In genomic region chr1:66252333-66252724, GRCm38 (mm10) we compare ENCODE assay signal across 12 mouse cellular contexts.
DNase-seq lines count a peak whose midpoint lies in the region; ATAC-seq and TF ChIP-seq lines count a peak whose summit lies in the region.
"Had no signal": no experiment of that assay in that cellular context is flagged by ENCODE, and none has a peak within 500 bp of the region (broad histone marks: within the 10 kb centered on the region; RNA-seq: fewer than 3 reads in every experiment).

No protein-coding gene starts in this region.

- WGBS in lung, embryonic 15.5 days: 58% methylated on average over 8 of the region's 8 CpGs
- WGBS in lung, adult 2 months: 76% methylated on average over 8 of the region's 8 CpGs
- 49% methylated on average over 8 of the region's 8 CpGs for WGBS in intestine, embryonic 15.5 days
- WGBS in liver, embryonic 15.5 days (ENCODE audit: insufficient replicate concordance): 66% methylated on average over 8 of the region's 8 CpGs
- 38% methylated on average over 8 of the region's 8 CpGs for WGBS in stomach, embryonic 16.5 days
- WGBS in heart, embryonic 10.5 days: 85% methylated on average over 8 of the region's 8 CpGs

- no peak overlapping the region for H3K4me3 ChIP-seq in lung, embryonic 15.5 days
- no peak overlapping the region for H3K4me3 ChIP-seq in lung, adult 2 months (replicated peaks; ENCODE audit: extremely low read depth, low read depth, low read length)
- H3K4me3 ChIP-seq in intestine, embryonic 15.5 days (replicated peaks): no peak overlapping the region
- H3K4me3 ChIP-seq in liver, embryonic 15.5 days (replicated peaks): no peak overlapping the region
- H3K4me3 ChIP-seq in stomach, embryonic 16.5 days (replicated peaks; ENCODE audit: low read length): peak overlapping the region; percentile 5; the same call in 1 of the 2 replicates
- no peak overlapping the region for H3K4me3 ChIP-seq in heart, embryonic 10.5 days
- H3K4me3 ChIP-seq: embryonic facial prominence, embryonic 15.5 days had no signal

- no peak overlapping the region for H3K4me2 ChIP-seq in lung, embryonic 15.5 days
- H3K4me2 ChIP-seq in intestine, embryonic 15.5 days (replicated peaks): no peak overlapping the region
- peak overlapping the region; percentile 10; the same call in 1 of the 2 replicates for H3K4me2 ChIP-seq in liver, embryonic 15.5 days
- H3K4me2 ChIP-seq in stomach, embryonic 16.5 days (ENCODE audit: low read depth, low read length): peak overlapping the region; percentile 27
- H3K4me2 ChIP-seq: embryonic facial prominence, embryonic 15.5 days; heart, embryonic 11.5 days had no signal

- TF ChIP-seq CTCF in lung, adult 2 months (IDR thresholded peaks at IDR 0.05; ENCODE audit: insufficient read depth, low read length): no peak

- H3K27me3 ChIP-seq in lung, embryonic 15.5 days: no peaks in the 10 kb centered on the region
- H3K27me3 ChIP-seq in intestine, embryonic 15.5 days (replicated peaks): no peaks in the 10 kb centered on the region
- no peaks in the 10 kb centered on the region for H3K27me3 ChIP-seq in liver, embryonic 15.5 days
- no peaks in the 10 kb centered on the region for H3K27me3 ChIP-seq in stomach, embryonic 16.5 days (ENCODE audit: control insufficient read depth, insufficient read depth, low read length)
- H3K27me3 ChIP-seq in heart, embryonic 10.5 days (ENCODE audit: insufficient read depth, poor library complexity, severe bottlenecking): no peaks in the 10 kb centered on the region
- H3K27me3 ChIP-seq: CH12.LX; embryonic facial prominence, embryonic 15.5 days had no signal

- peak overlapping the region; percentile 11; the same call in 1 of the 2 replicates for H3K27ac ChIP-seq in lung, embryonic 15.5 days
- H3K27ac ChIP-seq in intestine, embryonic 15.5 days: no peak overlapping the region
- peak overlapping the region; percentile 61 for H3K27ac ChIP-seq in liver, embryonic 15.5 days (replicated peaks)
- peak overlapping the region; percentile 73 for H3K27ac ChIP-seq in stomach, embryonic 16.5 days (ENCODE audit: low read length)
- H3K27ac ChIP-seq in heart, embryonic 10.5 days: no peak overlapping the region
- H3K27ac ChIP-seq: embryonic facial prominence, embryonic 15.5 days had no signal

- ATAC-seq in lung, embryonic 15.5 days (ENCODE audit: borderline replicate concordance, extremely low read depth, low FRiP score, low TSS enrichment): no peak
- peak; percentile 45; the same call in 1 of the 2 replicates for ATAC-seq in intestine, embryonic 15.5 days
- ATAC-seq in liver, embryonic 15.5 days (ENCODE audit: insufficient read depth): 0 out of 2 replicates have a peak, but pooled peaks have one; percentile 31
- 0 out of 2 replicates have a peak, but pooled peaks have one; percentile 21 for ATAC-seq in stomach, embryonic 16.5 days (ENCODE audit: insufficient read depth, low FRiP score)

- TF ChIP-seq POLR2A in lung, adult 2 months (IDR thresholded peaks at IDR 0.05; ENCODE audit: borderline replicate concordance, extremely low read depth, low read depth, low read length): no peak

- no peaks in the 10 kb centered on the region for H3K9me3 ChIP-seq in lung, embryonic 15.5 days
- no peaks in the 10 kb centered on the region for H3K9me3 ChIP-seq in intestine, embryonic 15.5 days
- no peaks in the 10 kb centered on the region for H3K9me3 ChIP-seq in liver, embryonic 15.5 days (replicated peaks)
- H3K9me3 ChIP-seq in stomach, embryonic 16.5 days (replicated peaks; ENCODE audit: control insufficient read depth, low read length): no peaks in the 10 kb centered on the region
- no peaks in the 10 kb centered on the region for H3K9me3 ChIP-seq in heart, embryonic 10.5 days
- H3K9me3 ChIP-seq: embryonic facial prominence, embryonic 15.5 days had no signal

- no peak overlapping the region for H3K9ac ChIP-seq in lung, embryonic 15.5 days
- H3K9ac ChIP-seq in intestine, embryonic 15.5 days: no peak overlapping the region
- H3K9ac ChIP-seq in liver, embryonic 15.5 days: no peak overlapping the region
- H3K9ac ChIP-seq in stomach, embryonic 16.5 days (ENCODE audit: low read length): no peak overlapping the region
- H3K9ac ChIP-seq: embryonic facial prominence, embryonic 15.5 days had no signal

- DNase-seq in lung, adult 2 months: no peak
- DNase-seq in heart, embryonic 10.5 days (ENCODE audit: low spot score): no peak
- no peak for DNase-seq in gastrocnemius, postnatal 10 days
- DNase-seq: adrenal gland, postnatal 36 days; right cerebral cortex, postnatal 25 days had no signal

- no peaks in the 10 kb centered on the region for H3K36me3 ChIP-seq in lung, embryonic 15.5 days
- no peaks in the 10 kb centered on the region for H3K36me3 ChIP-seq in intestine, embryonic 15.5 days
- no peaks in the 10 kb centered on the region for H3K36me3 ChIP-seq in liver, embryonic 15.5 days (replicated peaks)
- H3K36me3 ChIP-seq in stomach, embryonic 16.5 days (ENCODE audit: control insufficient read depth, insufficient read depth, low read length): no peaks in the 10 kb centered on the region
- H3K36me3 ChIP-seq in heart, embryonic 10.5 days: no peaks in the 10 kb centered on the region
- H3K36me3 ChIP-seq: embryonic facial prominence, embryonic 15.5 days had no signal

- peaks cover 4% of the 10 kb centered on the region; the same call in 1 of the 2 replicates for H3K4me1 ChIP-seq in lung, embryonic 15.5 days
- H3K4me1 ChIP-seq in lung, adult 2 months (ENCODE audit: control insufficient read depth, insufficient read depth, low read length): no peaks in the 10 kb centered on the region
- 0 out of 2 replicates have a peak, but pooled peaks cover 3% of the 10 kb centered on the region for H3K4me1 ChIP-seq in intestine, embryonic 15.5 days (replicated peaks)
- no peaks in the 10 kb centered on the region for H3K4me1 ChIP-seq in liver, embryonic 15.5 days (replicated peaks)
- H3K4me1 ChIP-seq in stomach, embryonic 16.5 days (ENCODE audit: control insufficient read depth, insufficient read depth, low read length): no peaks in the 10 kb centered on the region
- H3K4me1 ChIP-seq in heart, embryonic 10.5 days: no peaks in the 10 kb centered on the region
- H3K4me1 ChIP-seq: embryonic facial prominence, embryonic 15.5 days had no signal

Comparison
In these comparisons a context has a peak if more than half of its experiments do, and no peak if none do; other contexts are left out.
1. H3K27ac ChIP-seq: peak in lung, embryonic 15.5 days (single experiment), liver, embryonic 15.5 days (single experiment) and stomach, embryonic 16.5 days (single experiment); none in intestine, embryonic 15.5 days (single experiment) and heart, embryonic 10.5 days (single experiment).
2. H3K4me2 ChIP-seq: peak in liver, embryonic 15.5 days (single experiment) and stomach, embryonic 16.5 days (single experiment); none in lung, embryonic 15.5 days (single experiment) and intestine, embryonic 15.5 days (single experiment).